Mouse (Mus musculus) lung, postnatal 4 days (tissue): ENCODE results near the gene Nectin4.

Source experiments
- DNase-seq, 2 experiments: peaks; one replicate each; pipeline ENCODE4 v3.0.0; 2021

The Nectin4 gene

DNA sequence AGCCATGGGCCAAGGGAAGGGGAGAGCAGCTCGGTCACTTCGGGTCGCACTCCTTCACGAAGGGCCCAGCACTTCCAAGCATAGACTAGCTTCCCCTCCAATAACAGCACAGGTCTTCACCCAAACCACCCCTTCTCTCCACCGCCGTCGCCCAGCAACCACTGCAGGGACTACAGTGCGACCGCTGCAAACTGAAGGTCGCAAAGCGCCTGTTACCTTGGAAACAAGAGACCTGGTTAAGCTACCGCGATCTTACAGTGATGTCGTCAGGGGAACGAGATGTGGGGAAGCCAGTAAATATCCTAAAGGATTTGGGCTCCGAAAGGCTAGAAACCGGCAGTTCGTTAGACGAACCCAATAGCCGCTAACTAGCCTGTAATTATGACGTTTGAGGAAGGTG lies 9.2 kb upstream of the Nectin4 start, which contains the start of gene Klhdc9:
TSS of gene Klhdc9 (minus strand) at position 143 of the 400 bp plus-strand sequence.
- DNase-seq: peak; percentile 92

DNA sequence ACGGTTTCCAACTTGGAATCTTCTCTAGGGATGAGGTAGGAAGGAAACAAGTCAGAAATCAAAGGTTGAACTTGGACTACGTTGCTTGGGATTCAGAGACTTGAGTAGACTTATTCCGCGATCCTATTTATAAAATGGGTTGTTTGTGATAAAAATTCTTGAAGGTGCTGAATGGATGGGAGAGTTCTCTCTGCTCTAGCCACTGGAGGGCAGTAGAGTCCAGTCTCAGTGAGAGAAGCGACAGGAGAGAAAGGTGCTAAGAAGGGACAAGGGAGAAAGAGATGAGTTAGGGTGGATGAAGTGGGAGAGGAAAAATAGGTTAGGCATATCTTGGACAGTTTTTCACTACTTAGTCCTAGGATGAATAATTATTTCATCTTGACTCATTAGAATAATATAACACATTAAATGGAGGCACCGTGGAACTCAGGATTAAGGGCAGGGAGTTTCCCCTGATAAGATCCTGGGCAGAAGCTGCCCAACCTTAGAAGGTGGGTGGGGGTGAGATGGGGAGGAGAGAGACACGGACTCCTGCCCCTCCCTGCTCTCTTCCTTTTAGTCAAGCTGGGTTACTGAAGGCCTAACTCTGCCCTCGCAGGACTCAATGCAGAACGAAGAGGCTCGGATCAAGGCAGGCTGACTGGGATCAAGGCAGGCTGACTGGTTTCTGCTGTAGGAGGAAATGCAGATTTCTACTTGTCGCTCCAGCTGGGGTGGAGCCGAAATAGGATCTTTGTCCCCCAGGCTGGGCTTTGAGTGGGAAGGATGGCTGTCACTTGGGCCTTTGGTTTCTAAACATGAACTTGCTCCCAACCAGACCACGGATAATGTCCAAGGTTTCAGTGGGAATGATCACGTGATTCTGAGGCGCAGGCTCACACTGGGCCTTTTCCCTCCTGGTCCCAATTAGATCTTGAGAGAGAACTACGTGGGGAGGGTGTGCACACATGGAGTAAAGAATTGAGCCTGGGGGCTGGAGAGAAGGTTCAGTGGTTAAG lies 8.5 kb upstream of the Nectin4 start:
- peak in 1 of 2 experiments; percentile 82 for DNase-seq

- no peak for DNase-seq
Observed at GRCm38 (mm10) chr1:171365934-171366333, 4.0 kb upstream of the Nectin4 start.

DNA sequence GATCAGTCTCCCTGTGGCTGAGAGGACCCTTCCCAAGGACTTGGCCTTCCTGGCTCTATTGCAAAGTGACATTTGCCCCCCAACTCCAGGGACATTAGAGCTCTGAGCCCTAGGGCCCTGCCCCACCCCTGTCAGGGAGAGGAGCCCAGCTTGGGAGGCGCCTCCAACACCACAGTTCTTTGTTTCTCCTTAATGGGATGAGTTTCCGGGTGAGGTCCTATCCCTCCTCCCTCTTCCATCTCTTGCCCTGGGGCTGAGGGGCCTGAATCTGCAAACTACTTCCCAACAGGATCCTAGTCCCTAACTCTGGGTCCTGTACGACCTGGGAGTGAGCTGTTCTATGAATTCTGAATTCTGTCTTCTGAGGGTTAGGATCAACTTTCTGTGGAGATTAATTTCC lies 3.0 kb downstream of the Nectin4 start:
- DNase-seq: no peak

DNA sequence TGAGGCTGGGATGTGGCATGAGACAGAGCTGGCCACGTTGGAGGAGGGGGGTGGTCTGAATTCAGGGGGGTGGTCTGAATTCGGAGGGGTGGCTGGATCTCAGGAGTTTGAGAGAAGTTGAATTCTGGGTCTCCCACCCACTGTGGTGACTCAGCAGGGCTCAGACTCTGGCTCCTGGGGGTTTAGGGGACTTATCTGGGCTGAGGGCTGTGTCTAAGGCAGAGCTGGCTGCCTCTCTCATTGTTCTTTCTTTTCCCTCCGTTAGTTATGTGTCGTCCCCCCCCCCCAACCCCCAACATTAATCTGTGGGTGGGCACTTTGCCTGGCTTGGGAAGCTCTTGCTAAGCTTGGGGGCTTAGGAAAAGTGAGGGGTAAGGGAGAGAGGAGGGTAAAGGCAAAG lies 4.0 kb downstream of the Nectin4 start:
- no peak for DNase-seq

DNA sequence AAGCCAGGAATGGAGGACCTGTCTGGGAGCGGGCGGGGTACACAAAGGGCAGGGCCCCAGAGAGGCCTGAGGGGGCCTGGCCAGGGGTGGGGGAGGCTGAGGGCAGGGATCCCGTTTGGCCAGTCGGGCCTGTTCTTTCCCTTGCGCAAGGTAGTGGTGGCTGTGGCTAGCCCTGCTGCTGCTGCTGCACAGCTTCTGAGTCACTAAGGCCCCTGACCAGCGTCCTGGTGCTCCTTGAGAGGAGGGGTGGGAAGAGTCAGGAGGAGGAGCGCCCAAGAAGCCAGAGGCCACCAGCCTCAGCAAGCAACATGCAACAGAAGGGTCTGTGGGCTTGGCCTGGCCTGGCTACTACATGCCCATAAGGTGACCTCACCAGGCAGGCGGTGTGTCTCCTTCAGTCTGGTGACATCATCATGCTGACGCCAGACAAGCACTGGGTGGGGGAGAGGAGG lies 5.8 kb downstream of the Nectin4 start:
- DNase-seq: peak; percentile 77 to 88

DNA sequence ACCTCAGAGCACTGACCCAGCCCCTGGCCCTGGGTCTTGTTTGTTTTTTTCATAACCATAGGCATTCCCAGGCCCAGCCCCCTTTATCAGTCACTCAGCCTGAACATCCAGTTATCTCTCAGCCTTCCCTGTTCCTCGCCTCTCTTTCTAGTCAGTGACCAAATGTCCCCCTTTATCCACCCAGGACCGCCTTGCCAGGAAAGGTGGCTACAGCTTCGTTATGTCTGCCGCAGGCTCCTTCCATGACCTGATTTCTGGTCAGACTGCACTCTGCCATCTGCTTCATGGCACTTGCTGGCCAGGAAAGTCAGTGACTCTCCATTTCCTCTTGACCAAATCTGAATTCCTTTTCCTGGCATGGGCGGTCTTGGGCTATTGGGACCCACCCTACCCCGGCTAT lies 8.4 kb downstream of the Nectin4 start:
- no peak for DNase-seq

DNA sequence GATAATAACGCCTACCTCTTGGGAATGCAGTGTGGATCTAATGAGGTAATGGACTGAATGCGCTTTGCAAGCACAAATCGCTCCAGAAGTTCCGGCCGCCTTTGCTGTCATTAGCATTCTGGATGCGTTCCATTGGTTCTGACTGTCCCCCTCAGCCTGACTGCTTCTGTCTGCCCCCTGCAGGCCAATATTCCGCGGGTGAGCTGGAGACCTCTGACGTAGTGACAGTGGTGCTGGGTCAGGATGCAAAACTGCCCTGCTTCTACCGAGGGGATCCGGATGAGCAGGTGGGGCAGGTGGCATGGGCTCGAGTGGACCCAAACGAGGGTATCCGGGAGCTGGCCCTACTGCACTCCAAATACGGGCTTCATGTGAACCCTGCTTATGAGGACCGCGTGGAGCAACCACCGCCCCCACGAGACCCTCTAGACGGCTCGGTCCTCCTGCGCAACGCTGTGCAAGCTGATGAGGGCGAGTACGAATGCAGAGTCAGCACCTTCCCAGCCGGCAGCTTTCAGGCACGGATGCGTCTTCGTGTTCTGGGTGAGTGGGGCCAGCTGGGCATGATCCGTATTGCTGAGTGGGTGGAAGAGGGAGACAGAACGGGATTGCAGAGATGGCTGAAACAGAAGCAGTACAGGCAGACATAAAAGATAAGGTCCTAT lies 10.2 kb downstream of the Nectin4 start:
- peak; percentile 84 to 89 for DNase-seq

DNA sequence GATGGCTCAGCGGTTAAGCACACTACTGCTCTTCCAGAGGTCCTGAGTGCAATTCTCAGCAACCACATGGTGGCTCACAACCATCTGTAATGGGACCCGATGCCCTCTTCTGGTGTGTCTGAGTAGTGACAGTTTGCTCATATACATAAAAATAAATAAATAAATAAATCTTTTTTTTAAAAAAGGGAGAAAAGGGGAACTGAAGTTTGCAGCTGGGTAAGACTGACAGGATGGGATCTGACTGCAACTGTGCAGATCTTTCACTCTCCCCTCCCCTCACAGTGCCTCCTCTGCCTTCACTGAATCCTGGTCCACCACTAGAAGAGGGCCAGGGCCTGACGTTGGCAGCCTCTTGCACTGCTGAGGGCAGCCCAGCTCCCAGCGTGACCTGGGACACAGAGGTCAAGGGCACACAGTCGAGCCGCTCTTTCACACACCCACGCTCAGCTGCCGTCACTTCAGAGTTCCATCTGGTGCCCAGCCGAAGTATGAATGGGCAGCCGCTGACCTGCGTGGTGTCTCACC lies 12.3 kb downstream of the Nectin4 start:
- DNase-seq: no peak

- no peak for DNase-seq
Observed at GRCm38 (mm10) chr1:171384361-171384760, 14.5 kb downstream of the Nectin4 start.

- no peak for DNase-seq
Observed at GRCm38 (mm10) chr1:171385171-171385570, 15.3 kb downstream of the Nectin4 start.

DNA sequence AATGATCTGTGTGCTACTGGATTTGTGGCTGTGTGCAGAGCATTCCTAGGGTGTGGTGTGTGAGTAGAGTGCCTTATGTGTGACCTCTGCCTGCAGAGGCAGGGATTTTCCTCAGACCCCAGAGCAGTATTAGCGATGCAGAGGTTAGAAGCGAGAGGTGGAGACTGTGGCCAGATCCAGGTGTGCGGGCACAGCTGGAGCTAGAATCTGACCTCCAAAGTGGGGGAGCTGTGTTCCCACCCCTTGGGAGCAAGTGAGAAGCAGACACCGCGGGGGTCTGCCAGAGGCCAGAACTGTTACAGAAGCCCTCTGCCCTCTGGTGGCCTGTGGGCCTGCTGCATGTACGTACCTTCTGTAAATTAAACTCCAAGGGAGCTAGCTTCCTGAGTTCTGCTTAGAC lies 17.2 kb downstream of the Nectin4 start:
- DNase-seq: peak in 1 of 2 experiments; percentile 49

DNA sequence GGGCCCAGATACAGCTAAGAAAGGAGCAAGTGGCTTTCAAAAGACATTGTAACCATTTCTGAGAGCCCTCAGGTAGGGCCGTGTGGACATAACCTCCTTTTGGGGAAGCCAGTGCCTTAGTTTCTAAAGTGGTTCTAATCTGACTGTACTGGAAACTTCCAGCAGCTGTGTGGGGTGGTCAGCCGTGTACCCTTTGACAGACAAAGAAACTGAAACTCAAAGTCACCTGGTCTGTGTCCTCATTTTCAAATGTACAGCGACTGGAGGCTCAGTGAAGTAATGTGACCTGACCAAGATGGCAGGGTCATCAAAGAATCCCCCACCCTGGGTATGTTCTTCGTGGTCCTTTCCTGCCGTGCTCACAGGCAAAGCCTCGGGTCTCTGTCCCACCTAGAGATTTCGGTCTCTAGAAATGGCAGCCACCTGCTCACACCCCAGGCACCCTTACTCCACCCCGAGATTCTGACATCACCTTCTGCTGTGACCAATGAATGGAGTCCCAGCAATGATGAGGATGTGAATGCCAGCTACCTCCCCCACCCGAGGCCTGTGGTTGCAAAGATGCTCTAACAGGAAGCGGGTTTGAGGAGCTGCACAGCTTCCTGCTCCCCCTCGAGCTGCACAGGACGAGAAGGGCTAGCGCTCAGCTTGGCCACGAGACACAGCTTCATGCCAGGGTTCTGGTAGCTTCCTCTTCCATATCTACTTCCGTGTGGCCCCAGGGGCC lies 18.6 kb downstream of the Nectin4 start, which contains the start of gene Arhgap30:
TSS of gene Arhgap30 (plus strand) at position 579 of the 727 bp plus-strand sequence.
- peak; percentile 79 to 84 for DNase-seq

DNA sequence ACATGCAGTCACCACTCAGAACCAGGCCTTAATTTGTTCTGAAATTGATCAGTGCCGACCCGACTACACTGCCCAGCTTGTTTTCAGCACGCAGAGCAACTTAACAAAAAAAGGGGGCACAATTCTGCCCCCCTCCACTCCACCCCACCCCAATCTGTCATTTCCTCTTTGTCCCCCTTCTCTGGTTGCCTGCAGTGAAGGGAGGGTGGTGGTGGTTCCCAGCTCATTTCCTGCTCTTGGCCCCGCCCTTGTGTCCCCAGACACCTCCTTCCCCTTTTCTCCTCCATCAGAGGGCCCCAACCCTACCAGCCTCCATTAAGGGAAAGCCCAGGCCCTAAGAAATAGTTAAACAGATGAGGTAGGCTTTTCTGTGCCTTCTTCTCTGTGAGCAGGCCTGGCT lies 20.2 kb downstream of the Nectin4 start:
- DNase-seq: peak; percentile 67 to 70

DNA sequence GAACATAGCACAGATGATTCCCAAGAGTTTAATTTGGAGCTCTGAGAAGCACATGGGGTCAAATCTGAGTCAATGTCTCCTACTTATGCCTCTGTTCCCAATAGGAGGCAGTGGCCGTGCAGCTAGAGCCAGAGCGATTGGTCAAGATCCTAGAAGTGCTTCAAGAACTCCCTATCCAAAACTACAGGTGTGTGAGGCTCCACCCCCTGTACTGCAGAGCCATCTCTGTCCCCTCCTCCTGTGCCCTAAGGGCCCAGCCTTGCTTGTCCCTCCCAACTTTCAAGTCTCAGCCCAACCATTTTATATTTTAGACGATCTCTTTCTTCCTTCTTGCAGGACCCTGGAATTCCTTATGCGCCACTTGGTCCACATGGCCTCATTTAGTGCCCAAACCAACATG lies 31.9 kb downstream of the Nectin4 start:
- DNase-seq: no peak

DNA sequence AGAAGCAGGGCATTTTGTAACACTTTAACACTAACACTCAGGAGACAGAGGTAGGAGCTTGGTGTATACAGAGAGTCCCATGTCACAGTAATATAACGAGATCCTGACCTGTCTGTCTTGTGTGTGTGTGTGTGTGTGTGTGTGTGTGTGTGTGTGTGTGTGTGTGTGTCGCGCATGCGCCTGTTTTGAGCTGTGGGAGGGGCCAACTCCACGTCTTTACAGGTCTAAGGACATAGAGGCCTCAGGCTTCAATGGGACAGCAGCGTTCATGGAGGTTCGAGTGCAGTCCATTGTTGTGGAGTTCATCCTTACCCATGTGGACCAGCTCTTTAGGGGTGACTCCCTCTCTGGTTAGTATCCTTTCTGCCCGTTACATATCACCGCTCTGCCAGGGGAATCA lies 33.1 kb downstream of the Nectin4 start:
- no peak for DNase-seq

DNA sequence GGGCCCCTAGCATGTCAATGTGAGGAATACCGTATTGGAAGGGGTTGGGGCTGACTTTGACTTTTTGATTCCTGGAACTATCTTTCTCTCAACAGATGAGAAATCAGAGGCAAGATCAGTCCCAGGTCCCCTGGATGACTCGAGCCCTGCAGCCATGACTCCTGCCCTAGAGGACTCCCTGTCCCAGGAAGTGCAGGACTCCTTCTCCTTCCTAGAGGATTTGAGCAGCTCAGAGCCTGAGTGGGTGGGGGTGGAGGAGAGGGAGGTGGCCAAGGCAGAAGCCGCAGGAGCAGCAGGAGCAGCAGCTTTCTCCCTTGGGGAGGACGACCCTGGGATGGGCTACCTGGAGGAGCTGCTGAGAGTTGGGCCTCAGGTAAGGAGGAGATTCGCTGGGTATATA lies 37.4 kb downstream of the Nectin4 start:
- DNase-seq: no peak

GRCm38 (mm10) chr1:171410231-171410630 lies 40.3 kb downstream of the Nectin4 start:
- DNase-seq: no peak

GRCm38 (mm10) chr1:171410947-171411484 lies 41.1 kb downstream of the Nectin4 start, which contains the start of gene Usf1:
Usf1 (plus strand) TSS chr1:171411313.
- DNase-seq: peak; percentile 96 to 97

GRCm38 (mm10) chr1:171411492-171411941 lies 41.6 kb downstream of the Nectin4 start:
- no peak for DNase-seq

- peak; percentile 54 to 55 for DNase-seq
Observed at GRCm38 (mm10) chr1:171412001-171412441, 42.1 kb downstream of the Nectin4 start.

- DNase-seq: no peak
Observed at GRCm38 (mm10) chr1:171412446-171412845, 42.5 kb downstream of the Nectin4 start.
